Mouse (Mus musculus) right cerebral cortex, postnatal 25 days (tissue): ENCODE results near the gene Cdk5r2.

Experiments used
- DNase-seq: peaks from one replicate; pipeline ENCODE4 v3.0.0; 2022

The Cdk5r2 gene

DNA sequence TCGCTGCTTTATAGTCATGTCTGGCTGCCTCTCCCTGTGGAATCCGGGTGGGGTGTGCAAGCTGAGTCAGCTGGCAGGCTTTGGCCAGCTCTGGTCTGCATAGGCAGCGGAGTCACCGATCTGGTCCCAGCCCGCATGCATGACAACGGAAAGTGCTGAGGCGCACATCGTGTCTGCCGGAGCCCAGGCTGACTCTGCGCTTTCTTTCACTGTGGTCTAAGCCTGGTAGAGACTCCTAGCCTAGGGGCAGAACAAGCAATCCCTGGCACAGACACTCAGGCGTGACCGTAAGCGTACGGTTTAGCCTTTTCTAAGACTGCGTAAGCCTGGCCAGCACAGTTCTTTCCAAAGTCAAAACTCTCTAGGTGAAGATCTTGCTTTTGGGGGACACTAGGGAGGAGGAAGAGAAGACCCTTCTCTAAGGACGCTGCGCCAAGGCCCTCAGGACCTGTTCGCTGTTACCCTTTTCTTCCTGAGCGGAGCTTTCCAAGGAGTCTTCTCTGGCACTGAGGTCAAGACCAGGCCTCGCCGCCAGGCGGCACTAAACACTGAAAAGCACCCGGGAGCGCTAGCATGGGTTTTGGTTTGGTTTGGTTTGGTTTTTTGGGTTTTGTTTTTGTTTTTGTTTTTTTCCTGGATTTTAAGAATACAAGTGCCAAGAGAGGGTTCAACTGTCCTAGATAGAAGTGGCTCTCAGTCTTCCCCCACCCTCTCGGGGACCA lies 38.6 kb downstream of the Cdk5r2 start, which contains the start of gene Cryba2:
Cryba2 (minus strand) TSS at position 10 of the 722 bp plus-strand sequence.
- peak; percentile 45 for DNase-seq

DNA sequence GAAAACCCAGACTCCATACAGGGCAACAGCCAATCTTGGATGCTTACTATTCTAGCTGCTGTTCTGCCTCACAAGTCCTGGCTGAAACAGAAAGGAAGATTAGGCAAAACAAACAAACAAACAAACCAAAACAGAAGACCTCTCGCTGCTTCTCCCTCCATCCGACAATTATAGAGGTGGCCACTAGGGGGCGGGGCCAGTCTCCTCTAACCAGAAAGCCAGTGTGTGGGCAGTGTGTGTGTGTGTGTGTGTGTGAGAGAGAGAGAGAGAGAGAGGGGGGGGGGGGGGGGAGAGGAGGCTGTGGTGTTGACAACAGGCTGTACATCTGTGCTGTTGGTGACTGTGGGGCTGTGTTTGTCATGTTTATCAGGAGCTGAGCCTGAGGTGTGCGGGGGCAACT lies 40.2 kb downstream of the Cdk5r2 start:
- DNase-seq: no peak

DNA sequence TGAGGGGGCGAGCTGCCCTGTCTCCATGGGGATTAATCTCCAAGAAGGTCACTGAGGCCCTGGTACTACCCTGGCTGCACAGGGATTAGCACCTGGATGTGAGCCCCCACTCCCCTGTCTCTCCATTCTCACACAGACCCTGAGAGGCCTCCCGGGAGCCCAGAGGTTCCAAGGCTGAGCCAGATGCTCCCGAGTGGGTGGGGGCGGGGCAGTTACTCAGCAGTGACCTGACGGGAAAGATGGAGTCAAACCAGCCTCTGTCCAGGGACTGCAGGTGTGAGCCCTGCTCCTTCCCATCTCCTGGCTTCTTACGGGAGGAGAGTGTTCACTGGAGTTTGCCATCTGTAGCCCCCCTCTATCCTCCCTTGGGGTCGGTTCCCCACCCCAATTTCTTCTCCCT lies 43.2 kb downstream of the Cdk5r2 start:
- no peak for DNase-seq

DNA sequence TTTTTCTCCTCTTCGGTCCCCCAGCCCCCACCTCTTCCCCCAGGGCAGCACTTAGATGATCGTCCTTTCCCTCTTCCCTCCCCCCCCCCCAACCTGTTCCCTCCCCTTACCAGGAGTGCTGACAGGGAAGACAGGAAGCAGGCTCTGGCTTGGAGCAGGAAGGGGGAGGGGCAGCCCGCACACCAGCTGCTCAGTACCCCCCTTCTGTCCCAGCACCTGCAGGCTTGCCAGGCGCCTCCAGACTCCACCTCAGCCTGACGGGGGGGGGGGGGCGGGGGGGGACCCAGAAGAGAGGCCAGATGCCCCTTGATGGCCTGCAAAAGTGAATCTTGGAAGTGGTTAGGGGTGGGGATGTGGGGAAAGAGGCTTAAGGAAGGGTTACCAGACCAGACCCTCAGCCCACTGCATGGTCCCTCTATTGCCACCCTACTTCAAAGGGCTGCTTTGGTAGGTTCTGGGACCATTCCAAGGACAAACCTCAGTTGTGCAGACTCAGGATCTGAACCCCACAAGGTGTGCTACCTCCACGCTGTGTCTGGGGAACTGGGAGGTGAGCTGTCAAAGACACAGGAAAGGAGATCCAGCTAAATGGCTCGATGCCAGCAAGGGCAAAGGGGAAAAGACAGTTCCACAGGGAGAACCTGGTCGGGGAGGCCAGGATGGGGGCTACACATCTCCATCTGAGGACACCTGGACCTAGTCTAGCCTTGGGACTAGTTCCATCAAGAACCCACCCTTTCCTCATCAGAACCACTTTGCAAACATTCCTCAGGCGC lies 44.1 kb downstream of the Cdk5r2 start:
- no peak for DNase-seq

DNA sequence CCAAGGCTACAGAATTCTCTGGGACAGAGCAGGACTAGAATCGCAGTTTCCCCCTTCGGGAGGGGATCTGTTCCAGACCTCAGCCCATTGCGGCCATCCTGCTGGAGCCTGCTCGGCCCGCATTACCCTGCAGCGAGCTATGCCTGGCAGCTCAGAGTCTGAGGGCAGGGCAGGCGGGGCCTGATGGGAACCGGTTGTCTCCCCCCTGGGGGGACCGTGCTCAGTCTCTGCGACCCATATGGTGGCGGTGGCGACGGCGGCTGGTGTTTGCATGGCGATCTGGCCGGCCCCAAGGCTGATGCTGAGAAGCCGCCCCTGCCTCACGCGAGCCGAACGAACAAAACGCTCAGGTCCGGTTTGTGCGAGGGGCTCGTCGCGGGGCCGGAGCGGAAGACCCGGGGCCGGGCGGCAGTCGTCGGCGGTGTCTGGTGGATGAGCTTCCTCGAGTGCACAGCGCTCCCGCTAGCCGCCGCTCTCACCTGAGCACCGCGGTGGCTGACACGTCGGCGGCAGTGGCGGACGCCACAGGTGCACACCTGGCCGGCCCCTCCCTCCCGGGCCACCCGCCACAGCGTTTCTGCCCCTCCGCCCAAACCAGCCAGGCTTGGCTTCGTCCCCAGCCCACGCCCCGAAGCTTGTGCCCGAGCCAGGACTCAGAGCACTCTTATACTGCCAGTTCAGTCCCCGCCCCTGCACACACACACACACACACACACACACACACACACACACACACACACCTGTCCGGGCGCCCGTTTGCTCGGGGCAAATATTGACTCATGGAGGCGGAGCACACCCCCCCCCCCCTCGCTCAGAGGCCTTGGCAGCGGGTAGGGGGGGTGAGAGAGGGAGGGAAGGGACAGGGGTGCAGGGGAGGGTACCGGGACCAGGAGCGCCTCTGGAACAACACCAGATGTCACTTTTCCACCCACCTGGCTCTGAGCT lies 45.9 kb downstream of the Cdk5r2 start:
- no peak for DNase-seq

DNA sequence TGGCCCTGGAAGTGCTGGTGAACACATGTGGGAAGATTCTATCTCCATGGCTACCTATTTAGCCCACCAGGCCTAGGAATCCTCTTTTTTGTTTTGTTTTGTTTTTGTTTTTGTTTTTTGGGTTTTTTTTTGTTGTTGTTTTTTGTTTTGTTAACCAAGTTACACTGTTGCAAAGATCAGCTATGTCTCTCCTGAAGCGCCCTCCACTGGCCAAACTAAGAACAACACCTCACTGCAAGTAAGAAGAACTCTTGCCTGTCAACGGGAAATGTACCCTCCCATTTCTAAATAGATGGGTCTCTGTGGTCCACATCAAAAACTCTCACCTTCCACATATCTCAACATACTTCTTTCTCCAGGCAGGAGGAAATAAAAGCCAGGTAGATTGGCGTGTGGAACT lies 47.0 kb downstream of the Cdk5r2 start:
- no peak for DNase-seq

DNA sequence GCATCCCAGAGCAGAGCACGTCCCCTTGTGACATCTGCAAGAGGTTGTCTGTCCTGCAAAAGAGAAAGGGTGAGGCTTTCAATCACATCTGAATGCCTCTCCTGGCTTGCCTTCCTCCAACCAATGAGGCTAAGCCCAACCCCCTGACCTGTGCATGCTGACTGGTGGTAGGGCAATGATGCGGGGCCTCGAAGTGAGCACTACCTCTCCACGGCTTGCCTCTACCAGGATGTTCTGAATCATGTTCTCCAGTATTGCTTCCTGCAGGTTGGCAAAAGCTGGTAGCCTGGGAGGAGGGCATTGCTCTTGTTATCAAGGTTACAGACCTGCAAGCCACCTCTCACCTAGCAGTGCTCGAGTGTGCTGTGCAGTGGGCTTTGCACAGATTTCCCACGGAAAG lies 47.5 kb downstream of the Cdk5r2 start:
- no peak for DNase-seq
